Mouse (Mus musculus): ENCODE measurements around the gene Elmo2.

GRCm38 (mm10) chr2:165314197-165314596 lies 12.1 kb downstream of the Elmo2 start:
- TF ChIP-seq POLR2A (IDR thresholded peaks at IDR 0.05; ENCODE audit: low read depth, low read length), result no peak
- TF ChIP-seq CTCF (conservative IDR thresholded peaks at IDR 0.05; ENCODE audit: insufficient read depth, insufficient read length, low read depth, low read length), result no peak
